Mouse (Mus musculus): Measurements from ENCODE around the gene Apol11a.

DNA sequence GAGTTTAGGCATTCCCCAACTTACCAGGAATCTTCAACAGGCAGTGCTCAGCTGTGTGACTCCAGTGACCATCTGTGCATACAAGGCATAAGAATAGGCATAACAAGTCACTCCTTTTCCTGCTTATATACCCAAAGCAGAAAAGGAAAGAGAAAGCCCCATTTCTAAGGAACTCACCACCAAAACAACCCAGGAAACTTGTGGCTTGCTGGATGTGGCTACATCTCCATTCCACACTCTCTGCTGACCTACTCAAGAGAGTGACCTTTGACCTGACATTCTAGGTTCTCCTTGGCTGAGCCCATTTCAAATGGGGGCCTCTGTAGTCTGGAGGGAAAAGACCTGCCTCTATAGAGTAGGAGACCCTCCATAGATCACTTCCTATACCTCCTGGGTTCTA is 25.1 kb downstream of the Apol11a start, which contains the start of gene Apol7c:
- TF ChIP-seq TCF3 (IDR thresholded peaks at IDR 0.05; ENCODE audit: insufficient read length, low read depth), result no peak
- no peak for TF ChIP-seq TCF12 (IDR thresholded peaks at IDR 0.05; ENCODE audit: insufficient read depth, poor library complexity, severe bottlenecking)
- no peak for TF ChIP-seq POLR2A (IDR thresholded peaks at IDR 0.05; ENCODE audit: insufficient read length, low read depth)
- no peak for TF ChIP-seq USF1 (IDR thresholded peaks at IDR 0.05; ENCODE audit: low read depth)
- no peak for TF ChIP-seq MAX (IDR thresholded peaks at IDR 0.05; ENCODE audit: low read depth)
- no peak for TF ChIP-seq REST (IDR thresholded peaks at IDR 0.05; ENCODE audit: insufficient read depth, insufficient read length)
- no peak for TF ChIP-seq POLR2AphosphoS2 (IDR thresholded peaks at IDR 0.05; ENCODE audit: insufficient read length, low read depth)
